Mouse (Mus musculus): ENCODE results near the gene Anxa4. TPM values are rescaled to one million over a fixed set of nuclear protein-coding genes. Genes with fewer than 3 reads are reported as not detected.

Anxa4 gene
- polyA plus RNA-seq, 1 experiment: 5.5 TPM

Other genes with a start within 250 kb of the Anxa4 start
- gene Asprv1, start 165.4 kb downstream of the Anxa4 start, polyA plus RNA-seq (2012; rRNA removed): 2.9 and 3.4 TPM in 2 replicates
- gene Mxd1, start 124.4 kb downstream of the Anxa4 start, polyA plus RNA-seq (2012; rRNA removed): 20.0 and 20.5 TPM in 2 replicates
- 53.1 and 53.3 TPM in 2 replicates for gene Snrnp27, start 109.1 kb downstream of the Anxa4 start, polyA plus RNA-seq (2012; rRNA removed)
- 28.1 and 28.7 TPM in 2 replicates for gene Gmcl1, start 60.2 kb downstream of the Anxa4 start, polyA plus RNA-seq (2012; rRNA removed)
- gene Aak1, start 55.9 kb upstream of the Anxa4 start, polyA plus RNA-seq (2012; rRNA removed): 115 and 139 TPM in 2 replicates
- 110 and 130 TPM in 2 replicates for gene Nfu1, start 215.7 kb upstream of the Anxa4 start, polyA plus RNA-seq (2012; rRNA removed)
- gene Gfpt1, start 249.3 kb upstream of the Anxa4 start, polyA plus RNA-seq (2012; rRNA removed): 25.5 and 29.4 TPM in 2 replicates